Mouse (Mus musculus): ENCODE results near the gene Hmbs.
"Not testable (repeated sequence)": the region's sequence is repeated elsewhere in the genome, so short reads cannot be mapped to it uniquely, and the experiment has no call there.

Gene Hmbs

DNA sequence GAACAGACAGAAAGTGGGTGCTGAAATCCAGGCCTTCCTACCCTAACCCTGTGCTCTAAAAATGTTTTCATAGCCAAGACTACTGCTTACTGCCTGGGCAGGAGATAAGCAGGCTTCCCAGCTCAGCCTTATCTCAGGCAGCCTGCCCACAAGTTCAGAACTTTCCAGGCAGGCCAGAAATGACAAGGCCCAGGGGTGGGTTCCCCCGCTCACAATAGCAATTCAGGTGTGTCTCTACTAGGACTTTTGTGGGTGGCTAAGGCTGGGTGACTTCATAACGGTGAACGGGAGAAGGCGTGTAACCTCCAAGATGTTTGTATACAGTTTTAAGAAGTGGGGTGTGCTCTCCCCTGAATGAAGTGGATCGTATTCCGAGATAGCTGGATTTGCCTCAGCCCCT, 738 bp downstream of the Hmbs start:
- peak; percentile 36 for DNase-seq (ENCODE audit: low read depth)

DNA sequence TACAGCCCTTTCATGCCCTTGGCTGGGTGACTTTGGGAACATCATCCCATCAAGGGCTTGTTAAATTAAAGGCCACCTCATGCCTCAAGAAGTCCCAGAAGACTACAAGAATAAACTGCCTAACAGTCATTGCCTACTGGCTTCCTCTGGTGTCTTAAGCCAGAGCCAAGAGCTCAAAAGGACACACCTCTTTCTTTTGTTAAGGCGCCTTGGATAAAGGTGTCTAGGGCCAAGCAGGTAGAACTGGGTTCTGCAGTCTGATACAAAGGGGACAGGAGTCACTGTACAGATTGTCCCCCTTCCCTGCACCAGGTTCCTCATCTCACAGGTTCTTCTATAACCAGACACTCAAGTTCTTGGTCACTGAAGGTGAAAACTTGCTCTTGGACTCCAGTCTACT, 1.4 kb downstream of the Hmbs start:
- DNase-seq (ENCODE audit: low read depth) = no peak

DNA sequence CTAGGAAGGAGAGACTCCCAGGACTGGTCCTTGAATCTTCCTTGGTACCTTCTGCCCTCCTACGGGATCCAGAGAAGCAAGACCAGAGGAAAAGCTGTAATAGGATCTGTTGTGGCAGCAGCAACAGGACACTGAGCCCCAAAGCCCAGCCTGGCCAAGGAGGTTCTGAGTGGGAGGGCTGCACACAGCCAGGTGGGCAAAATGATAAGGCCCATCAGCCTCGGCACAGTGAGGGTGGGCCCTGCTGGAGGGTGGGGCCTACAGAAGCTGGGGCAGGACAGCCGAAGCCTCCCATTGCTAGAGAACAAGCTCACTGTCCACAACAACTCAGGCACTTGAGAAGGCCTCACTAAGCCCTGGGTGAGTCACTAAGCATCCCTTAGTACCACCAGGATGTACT, 1.9 kb downstream of the Hmbs start:
- DNase-seq (ENCODE audit: low read depth) = no peak

DNA sequence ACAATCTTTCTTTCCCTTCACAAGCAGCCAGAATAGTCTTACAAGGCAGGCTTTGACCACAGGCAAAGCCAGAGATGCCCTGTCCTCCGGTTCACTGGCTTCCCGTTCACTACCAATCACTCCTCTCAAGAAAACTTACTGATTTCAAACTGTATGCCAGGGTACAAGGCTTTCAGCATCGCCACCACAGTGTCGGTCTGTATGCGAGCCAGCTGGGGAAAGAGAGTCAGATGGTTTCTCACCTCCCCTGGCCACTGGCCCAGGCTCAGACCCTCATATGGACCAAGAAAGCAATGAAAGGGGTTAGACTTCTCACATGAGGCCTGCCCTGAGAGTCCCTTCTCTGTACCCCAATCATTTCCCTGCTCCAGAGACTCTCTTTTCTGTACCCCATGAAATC, 2.5 kb downstream of the Hmbs start:
- DNase-seq (ENCODE audit: low read depth) = no peak

DNA sequence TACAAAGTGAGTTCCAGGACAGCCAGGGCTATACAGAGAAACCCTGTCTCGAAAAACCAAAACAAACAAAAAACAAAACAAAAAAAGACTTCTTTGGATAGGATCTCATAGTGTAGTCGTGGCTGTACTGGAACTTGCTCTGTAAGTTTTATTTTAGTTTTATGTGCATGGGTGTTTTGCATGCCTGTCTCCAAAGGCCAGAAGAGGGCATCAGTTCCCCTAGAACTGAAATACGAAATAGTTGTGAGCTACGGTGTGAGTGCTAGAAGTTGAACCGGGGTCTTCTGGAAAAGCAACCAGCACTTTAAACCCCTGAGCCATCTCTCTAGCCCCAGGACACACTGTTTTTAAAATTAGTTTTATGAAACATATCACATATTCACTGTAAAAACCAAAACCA, 5.5 kb downstream of the Hmbs start:
- no peak for DNase-seq (ENCODE audit: low read depth)

DNA sequence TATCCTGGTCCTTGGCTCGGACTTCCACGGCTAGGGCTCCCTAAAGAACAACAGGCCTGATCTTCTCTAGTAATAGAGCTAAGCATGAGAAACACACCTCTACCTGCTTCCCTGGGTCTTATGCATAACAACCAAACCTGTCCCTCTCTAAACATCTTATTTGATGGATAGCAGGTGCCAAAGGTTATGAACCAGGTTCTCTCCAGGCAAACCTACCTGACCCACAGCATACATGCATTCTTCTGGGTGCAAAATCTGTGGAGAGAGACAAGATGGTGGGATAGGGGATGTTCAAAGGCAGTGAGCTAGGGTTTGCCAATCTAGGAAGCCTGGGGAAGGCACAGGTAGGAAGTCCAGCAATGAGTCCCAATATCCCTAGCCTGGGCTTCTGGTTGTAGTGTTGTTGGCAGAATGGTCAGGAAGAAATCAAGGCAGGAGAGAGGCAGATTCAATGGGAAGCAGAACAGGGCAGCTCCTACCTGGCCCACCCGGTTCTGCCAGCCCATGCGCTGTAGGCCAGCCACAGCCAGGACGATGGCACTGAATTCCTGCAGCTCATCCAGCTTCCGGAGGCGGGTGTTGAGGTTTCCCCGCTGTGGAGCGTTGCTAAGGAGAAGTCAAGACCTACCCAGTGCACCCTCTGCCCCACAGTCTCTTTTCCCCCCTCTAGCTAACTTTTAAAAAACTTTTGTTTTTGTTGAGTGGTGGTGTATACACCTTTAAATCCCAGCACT, 6.4 kb downstream of the Hmbs start:
- DNase-seq (ENCODE audit: low read depth) = no peak

DNA sequence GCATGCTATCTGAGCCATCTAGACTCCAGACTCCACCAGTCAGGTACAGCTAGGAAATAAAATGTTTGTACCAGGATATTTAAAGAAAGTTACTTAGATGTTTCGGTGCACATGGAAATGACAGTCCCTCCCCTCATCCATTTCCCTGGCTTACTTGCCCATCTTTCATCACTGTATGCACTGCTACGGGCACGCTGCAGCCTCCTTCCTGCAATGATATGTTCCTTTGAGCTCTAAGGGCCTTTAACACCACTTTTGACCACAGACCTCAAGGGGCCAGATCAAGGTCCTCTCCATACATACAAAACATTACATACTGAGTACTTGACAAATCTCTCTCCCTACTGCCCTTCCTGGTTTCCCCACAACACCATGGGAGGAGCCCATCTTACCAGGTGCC, 7.1 kb downstream of the Hmbs start:
- DNase-seq (ENCODE audit: low read depth) = no peak

DNA sequence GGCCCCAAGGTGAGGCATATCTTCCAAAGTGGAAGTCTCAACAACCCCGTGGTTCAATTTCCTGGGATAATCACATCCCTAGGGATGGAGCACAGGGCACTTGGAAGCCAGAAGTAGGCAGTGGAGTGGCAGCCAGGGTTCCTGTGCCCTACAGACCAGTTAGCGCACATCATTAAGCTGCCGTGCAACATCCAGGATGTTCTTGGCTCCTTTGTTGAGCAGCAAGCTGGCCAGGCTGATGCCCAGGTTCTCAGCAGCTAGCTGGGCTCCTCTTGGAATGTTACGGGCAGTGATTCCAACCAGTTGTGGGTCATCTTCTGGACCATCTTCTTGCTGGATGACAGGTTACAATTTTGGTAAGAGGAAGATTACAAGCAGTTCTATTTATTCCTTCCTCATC, 7.5 kb downstream of the Hmbs start:
- DNase-seq (ENCODE audit: low read depth) = not testable (repeated sequence)

DNA sequence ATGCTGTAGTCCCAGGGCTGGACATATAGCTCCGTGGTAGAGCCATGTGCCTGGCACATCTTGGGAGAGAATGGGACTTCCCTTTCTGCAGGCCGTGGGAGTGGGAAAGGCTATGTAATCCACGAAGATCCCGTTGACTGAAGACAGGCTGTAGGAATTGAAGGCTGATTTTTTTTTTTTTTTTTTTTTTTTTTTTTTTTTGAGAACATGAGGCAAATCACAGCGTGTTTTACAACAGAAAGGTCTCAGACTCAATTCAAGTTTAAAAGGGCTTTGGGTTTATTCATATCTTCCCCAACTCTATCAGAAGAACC, 8.0 kb downstream of the Hmbs start:
- no peak for DNase-seq (ENCODE audit: low read depth)

DNA sequence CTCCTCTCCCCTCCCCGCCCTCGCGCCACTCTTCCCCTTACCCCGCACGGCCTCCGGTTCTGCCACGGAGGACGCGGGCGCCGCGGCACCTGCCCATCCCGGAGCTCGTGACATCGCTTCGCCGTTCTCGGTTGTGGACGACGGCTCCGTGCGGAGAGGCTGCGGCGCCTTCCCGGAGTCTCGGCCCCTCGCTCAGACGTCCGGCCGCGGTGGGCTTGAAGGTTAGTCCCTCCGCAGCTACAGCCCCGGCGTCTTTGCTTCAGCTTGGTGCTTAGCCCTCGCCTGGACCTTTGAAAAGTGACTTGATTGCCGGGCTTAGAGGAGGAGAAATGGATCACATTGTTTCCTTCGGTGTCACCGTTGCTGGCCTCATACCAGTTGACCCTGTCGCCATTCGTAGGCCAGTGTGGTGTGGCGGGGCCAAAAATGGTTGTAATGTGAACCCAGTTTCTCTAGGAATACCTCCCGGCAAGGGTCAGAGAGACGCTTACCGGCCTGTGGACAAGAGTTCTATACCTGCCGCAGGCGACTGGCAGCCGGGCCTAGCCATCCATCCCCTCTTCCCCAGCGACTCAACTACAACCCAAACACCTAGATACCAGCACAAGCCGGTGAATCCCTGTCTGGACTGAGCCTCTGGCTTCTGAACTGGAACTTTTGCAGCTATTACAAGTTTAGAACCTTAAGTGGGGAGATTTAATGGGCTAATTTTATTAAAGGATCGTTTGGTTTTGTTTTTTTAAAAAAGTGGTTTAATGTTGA, 8.5 kb downstream of the Hmbs start:
- DNase-seq (ENCODE audit: low read depth) = no peak

DNA sequence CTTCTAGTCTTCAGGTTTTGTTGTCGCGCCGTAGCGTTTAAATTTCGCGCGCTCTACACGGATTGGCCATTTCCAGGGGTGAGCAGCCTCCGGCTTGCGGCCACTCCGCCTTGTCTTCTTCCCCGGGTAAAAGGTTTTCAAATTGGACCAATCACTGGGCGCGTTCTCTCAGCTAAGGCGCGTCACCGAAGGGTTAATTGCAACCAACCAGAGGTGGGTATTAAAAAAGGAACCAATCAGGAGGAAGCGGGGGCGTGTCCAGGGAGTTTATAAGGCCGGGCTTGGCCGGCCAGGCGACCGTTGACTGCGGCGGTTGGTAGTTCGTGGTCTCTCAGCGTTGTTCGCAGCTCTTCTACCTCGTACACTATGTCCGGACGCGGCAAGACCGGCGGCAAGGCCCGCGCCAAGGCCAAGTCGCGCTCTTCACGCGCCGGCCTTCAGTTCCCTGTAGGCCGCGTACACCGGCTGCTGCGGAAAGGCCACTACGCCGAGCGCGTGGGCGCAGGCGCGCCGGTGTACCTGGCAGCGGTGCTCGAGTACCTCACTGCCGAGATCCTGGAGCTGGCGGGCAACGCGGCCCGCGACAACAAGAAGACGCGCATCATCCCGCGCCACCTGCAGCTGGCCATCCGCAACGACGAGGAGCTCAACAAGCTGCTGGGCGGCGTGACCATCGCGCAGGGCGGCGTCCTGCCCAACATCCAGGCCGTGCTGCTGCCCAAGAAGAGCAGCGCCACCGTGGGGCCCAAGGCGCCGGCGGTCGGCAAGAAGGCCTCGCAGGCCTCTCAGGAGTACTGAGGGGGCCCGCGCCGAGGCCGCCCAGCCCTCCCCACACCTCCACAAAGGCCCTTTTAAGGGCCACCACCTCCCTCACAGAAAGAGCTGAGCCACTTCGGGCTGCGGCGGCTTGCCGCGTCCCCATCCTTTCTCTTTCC, 9.4 kb downstream of the Hmbs start, which contains the start of gene H2afx:
Gene H2afx, plus strand, starts transcription at position 299 of the 935 bp plus-strand sequence.
- peak; percentile 97 for DNase-seq (ENCODE audit: low read depth)

DNA sequence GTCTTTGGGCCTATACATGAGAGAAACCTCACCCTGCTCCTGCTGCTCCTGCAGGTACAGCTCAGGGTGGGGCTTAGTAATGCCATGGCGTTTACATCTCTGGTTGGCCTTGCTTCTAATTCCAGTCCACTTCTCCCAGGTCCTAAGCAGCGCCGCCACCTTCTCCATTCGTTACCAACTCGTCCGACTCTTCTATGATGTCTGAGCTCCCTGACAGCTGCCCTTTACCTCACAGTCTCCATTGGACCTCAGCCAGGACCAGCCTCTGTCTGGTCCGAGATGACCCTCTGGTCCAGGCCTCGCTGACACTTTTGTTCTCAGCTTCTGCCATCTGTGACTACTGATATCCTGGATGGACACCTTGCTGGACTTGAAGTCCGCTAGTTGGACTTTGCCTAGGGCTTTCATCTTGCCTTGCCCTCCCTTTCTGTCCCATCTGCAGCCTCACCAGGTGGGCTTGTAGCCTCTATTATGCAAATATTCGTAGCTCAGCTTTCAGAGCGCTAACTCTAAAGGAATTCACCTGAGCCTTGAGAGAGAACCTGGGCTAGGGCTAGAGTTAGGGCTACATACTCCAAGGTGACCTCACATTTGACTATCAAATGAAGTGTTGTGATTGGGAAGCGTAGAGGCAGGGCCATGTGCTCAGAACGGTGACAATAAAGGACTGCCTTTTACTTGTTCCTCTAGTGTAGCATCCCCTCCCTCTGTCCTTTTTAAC, 10.9 kb downstream of the Hmbs start:
- no peak for DNase-seq (ENCODE audit: low read depth)

DNA sequence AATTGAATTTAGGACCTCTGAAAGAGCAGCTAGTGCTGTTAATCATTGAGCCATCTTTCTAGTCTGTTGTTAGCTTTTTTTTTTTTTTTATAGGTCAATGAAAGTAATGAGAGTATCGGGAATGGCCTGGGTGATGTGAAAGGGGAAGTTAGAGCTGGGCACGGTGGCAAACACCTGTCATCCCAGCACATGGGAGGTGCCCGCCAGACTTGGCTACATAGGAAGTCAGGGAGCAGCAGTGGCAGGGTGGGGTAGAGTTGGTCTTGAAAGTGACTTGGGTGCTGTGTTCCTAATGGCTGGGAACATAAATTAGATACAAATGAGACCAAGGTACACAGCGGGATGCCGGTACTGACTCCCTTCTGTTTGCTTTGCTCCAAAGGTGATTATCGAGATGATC, 13.3 kb downstream of the Hmbs start:
- no peak for DNase-seq (ENCODE audit: low read depth)

DNA sequence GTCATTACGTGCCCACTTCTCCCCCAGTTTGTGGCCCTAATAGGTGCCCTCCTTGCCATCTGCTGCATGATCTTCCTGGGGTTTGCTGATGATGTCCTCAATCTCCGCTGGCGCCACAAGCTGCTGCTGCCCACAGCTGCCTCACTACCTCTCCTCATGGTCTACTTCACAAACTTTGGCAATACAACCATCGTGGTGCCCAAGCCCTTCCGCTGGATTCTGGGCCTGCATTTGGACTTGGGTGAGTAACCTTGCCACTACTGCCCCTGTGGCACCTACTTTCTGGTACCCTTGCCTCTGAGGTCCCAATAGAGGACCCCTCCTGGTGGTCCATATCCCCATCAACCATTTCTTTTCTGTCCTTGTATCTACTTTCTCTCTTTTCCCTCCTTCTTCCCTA, 16.1 kb downstream of the Hmbs start:
- DNase-seq (ENCODE audit: low read depth) = no peak

DNA sequence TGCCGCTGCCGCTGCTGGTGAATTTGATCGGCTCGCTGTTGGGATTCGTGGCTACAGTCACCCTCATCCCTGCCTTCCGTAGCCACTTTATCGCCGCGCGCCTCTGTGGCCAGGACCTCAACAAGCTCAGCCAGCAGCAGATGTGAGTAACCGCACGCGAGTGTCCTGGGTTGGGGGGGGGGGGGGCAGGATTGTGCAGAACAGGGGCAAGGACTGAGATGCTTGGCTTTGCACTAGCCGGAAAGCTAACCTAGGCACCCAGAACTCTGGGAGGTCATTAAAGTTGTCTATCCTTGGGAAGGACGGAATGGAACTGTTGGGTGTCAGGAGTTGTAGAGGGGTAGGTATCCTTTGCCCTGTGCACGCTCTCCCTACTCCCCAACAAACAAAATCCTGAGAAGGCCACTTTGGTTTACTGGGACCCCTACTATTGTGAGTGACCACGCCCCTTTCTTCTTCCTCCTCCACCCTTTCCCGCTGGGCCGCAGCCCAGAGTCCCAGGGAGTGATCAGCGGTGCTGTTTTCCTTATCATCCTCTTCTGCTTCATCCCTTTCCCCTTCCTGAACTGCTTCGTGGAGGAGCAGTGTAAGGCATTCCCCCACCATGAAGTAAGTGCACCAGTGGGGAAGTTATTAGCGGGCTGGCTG, 16.8 kb downstream of the Hmbs start:
- DNase-seq (ENCODE audit: low read depth) = peak; percentile 41

DNA sequence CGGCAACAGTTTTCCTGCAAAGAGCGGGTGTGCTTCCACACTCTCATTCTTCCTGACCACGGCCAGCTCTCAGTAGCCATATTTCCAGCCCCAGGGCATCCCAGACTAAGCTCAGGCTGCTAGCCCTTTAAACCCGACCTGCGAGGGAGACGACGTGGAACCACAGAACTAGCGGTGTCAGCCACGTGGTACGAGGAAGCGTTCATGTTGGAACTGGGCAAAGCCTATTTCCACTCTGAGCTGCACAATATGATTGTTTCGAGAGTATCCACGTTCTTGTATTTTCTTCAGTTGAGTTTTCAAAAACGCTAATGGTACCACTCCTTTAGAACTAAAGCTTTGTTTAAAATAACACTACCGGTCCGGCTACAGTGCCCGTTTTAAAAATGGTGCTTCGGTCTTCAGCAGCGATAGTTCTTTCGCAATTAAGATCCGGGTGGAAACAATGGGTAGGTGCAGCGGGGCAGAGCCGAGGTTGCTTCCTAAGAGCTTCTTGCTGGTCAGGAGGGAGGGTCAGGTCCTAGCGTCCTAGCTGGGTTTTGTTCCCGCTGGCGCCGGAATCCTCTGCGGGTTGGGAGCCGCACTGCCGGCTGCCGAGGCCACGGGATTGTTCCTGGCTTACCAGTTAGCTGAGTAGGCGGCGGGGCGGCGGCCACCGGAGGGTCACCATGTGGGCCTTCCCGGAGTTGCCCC, 17.5 kb downstream of the Hmbs start:
- DNase-seq (ENCODE audit: low read depth) = peak; percentile 88

DNA sequence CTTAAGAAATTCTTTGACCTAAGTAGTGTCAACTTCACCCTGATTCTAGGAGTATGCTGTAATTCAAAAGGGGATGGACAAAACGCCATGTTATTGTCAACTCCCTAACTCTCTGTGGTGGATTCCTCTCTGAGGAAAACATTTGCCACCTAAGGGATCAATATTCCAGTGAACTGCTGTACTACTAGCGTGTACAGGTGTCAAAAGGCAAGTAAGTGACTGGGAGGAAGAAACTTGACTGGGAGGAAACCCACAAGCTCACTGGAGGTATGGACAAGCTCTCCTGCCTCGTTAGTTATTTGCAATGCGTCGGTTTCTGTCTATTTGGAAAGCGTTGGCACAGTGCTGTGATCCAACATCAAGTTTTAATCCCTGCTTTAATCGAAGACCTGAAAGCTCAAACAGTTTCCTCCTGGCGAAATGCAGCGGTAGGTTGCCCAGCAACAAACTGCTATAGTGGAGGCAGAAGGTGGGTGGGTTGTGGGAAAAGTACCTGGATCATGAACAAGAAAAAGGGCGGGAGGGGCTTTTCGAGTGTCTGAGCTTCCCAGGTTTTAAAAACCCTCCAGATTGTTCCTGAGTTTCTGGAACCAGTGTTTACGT, 18.2 kb downstream of the Hmbs start, which contains the start of gene Dpagt1:
Gene Dpagt1, plus strand, starts transcription at position 252 of the 603 bp plus-strand sequence.
- no peak for DNase-seq (ENCODE audit: low read depth)

DNA sequence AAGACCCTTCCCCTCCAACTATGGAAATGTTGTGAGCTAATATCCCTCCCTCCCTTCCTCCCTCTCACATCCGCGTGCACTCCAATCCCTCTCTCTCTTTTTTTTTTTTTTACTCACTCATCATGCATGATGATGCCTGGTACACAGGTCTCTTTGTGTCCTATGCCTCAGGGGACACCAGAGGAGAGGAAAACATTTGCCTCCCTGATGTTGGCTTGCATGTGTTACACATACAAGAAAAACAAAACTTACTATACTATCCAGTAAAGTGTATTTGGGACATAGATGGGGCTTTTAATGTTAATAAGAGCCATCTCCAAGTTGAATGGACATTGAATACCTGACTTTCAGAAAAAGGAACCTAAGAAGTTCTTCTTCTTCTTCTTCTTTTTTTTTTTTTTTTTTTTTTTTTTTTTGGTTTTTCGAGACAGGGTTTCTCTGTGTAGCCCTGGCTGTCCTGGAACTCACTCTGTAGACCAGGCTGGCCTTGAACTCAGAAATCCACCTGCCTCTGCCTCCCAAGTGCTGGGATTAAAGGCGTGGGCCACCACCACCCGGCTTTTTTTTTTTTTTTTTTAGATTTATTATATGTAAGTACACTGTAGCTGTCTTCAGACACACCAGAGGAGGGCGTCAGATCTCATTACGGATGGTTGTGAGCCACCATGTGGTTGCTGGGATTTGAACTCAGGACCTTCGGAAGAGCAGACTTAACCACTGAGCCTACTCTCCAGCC, 18.8 kb downstream of the Hmbs start:
- not testable (repeated sequence) for DNase-seq (ENCODE audit: low read depth)

DNA sequence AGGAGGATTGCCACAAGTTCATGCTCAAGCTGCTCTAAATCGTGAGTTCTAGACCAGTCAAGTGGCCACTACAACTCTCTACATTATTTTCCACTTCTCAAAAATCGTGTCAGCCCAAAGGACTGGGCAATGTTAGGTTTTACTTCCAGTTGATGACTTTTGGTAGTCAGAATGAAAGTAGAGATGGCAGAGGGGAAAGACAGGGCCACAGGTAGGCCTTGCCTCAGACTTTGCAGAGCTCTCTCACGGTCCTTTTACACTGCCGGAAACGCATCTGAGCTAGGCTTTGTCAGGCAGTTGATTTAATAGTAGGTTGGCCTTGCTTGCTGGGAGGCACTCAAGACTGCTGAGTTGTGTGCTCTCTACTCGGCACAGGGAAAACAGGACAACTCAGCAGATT, 19.9 kb downstream of the Hmbs start:
- DNase-seq (ENCODE audit: low read depth) = no peak

DNA sequence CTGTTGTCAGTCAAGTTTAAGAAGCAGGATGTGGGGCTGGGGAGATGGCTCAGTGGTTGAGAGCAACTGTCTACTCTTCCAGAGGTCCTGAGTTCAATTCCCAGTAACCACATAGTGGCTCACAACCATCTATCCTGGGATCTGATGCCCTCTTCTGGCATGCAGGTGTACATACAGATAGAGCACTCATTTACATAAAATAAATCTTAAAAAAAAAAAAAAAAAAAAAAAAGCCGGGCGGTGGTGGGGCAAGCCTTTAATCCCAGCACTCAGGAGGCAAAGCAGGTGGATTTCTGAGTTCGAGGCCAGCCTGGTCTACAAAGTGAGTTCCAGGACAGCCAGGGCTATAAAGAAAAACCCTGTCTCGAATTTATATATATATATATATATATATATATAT, 20.4 kb downstream of the Hmbs start:
- not testable (repeated sequence) for DNase-seq (ENCODE audit: low read depth)

All from NIH3T3 (cell line).